Mouse (Mus musculus): ENCODE data around the gene Elp6.

DNA sequence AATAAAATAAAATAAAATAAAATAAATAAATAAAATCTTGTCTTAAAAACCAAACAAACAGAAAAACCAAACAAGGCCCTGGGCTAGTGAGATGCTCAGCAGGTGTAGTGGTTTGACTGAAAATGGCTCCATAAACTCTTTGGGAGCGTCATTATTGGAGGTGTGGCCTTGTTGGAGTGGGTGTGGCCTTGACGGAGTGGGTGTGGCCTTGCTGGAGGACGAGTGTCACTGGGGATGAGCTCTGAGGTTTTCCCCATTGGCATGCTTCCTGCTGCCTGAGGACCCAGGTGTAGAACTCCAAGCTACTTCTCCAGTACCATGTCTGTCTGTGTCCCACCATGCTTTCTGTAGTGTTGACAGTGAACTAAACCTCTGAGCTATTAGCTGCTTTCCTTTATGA is 10.2 kb upstream of the Elp6 start:
- TF ChIP-seq CTCF (IDR thresholded peaks at IDR 0.05; ENCODE audit: borderline replicate concordance, control insufficient read depth, extremely low read depth, insufficient read depth, low read length, poor library complexity) (no peak), POLR2A (IDR thresholded peaks at IDR 0.05; ENCODE audit: control insufficient read depth, extremely low read depth, insufficient read depth, low read length, poor library complexity) (no peak)
